Mouse (Mus musculus) liver, embryonic 16.5 days (tissue): ENCODE data around the gene Perp. TPM values are rescaled to one million over a fixed set of nuclear protein-coding genes. Genes with fewer than 3 reads are reported as not detected.

Experiments
- ATAC-seq: fragments of 200-750 bp; cut with Nextera tagmentation; 2 replicates; pipeline ENCODE4 v1.8.0; 2017; ENCODE audit warnings: low read depth, mild to moderate bottlenecking, moderate number of reproducible peaks, moderate library complexity
- H3K27ac ChIP-seq: fragments of 300-500 bp; sonication (generic); 2 replicates; pipeline ENCODE4 v1.5.1; 2014; ENCODE audit warnings: mild to moderate bottlenecking, low read length
- H3K27me3 ChIP-seq: fragments of 300-500 bp; sonication (generic); 2 replicates; pipeline ENCODE4 v1.6.1; 2014; ENCODE audit warnings: low read depth, low read length, mixed read lengths; ENCODE audit not compliant: control insufficient read depth, insufficient read depth
- H3K36me3 ChIP-seq: fragments of 300-500 bp; sonication (generic); 2 replicates; pipeline ENCODE4 v1.6.1; 2014; ENCODE audit warnings: mild to moderate bottlenecking; ENCODE audit not compliant: control insufficient read depth, insufficient read depth
- H3K4me1 ChIP-seq: fragments of 300-500 bp; sonication (generic); 2 replicates; pipeline ENCODE4 v1.6.1; 2014; ENCODE audit warnings: low read depth, low read length, mixed read lengths; ENCODE audit not compliant: control insufficient read depth
- H3K4me2 ChIP-seq: fragments of 300-500 bp; sonication (generic); 2 replicates; pipeline ENCODE4 v1.6.1; 2014; ENCODE audit warnings: low read depth, low read length, mixed read lengths
- H3K4me3 ChIP-seq: fragments of 300-500 bp; sonication (generic); 2 replicates; pipeline ENCODE4 v1.5.1; 2014; ENCODE audit warnings: low read depth, mild to moderate bottlenecking, low read length
- H3K9ac ChIP-seq: fragments of 300-500 bp; sonication (generic); 2 replicates; pipeline ENCODE4 v1.6.1; 2014; ENCODE audit warnings: low read depth, low read length
- H3K9me3 ChIP-seq: fragments of 300-500 bp; sonication (generic); replicated peaks from 2 replicates; pipeline ENCODE4 v1.6.1; 2016; ENCODE audit warnings: low read length; ENCODE audit not compliant: control insufficient read depth
- WGBS: fragments of 180-500 bp; shearing (Covaris S2); extraction: QIAGEN DNeasy Blood & Tissue Kit; methylation state at CpG from one replicate; pipeline ENCODE4 v1.1.7; 2014; ENCODE audit not compliant: insufficient replicate concordance; 5-methylcytosine and 5-hydroxymethylcytosine counted together
- polyA plus RNA-seq: library from polyadenylated mRNA; unstranded; fragments of >200 nt; fragmentation: Nextera tagmentation; extraction: Ambion mirVana; gene quantifications from 2 replicates; pipeline ENCODE4 v1.2.1, GENCODE M21; 2015

The Perp gene
- 22.6 and 24.8 TPM in 2 replicates for polyA plus RNA-seq

- H3K36me3 ChIP-seq, result no peaks in the 10 kb centered on the region
- H3K4me2 ChIP-seq, result peak within 1 kb of the TSS; percentile 69
- peak within 1 kb of the TSS; percentile 62 for H3K4me3 ChIP-seq
- H3K27me3 ChIP-seq, result peaks cover 12% of the 10 kb centered on the region
- peak within 1 kb of the TSS; percentile 58 for H3K9ac ChIP-seq
- H3K9me3 ChIP-seq, result no peaks in the 10 kb centered on the region
- no peaks in the 10 kb centered on the region; the same call in 1 of the 2 replicates for H3K4me1 ChIP-seq
- peak; percentile 92 for ATAC-seq
- H3K27ac ChIP-seq, result peak within 1 kb of the TSS; percentile 72
- 3% methylated on average over 54 of the region's 54 CpGs for WGBS
Measured at GRCm38 (mm10) chr10:18844441-18845286, at the start of gene Perp. TSS of gene Perp (plus strand) at chr10:18845020.

GRCm38 (mm10) chr10:18811751-18812150 lies 33.1 kb upstream of the Perp start:
- H3K36me3 ChIP-seq, result no peaks in the 10 kb centered on the region
- no peak overlapping the region for H3K4me2 ChIP-seq
- no peaks in the 10 kb centered on the region for H3K9me3 ChIP-seq
- no peaks in the 10 kb centered on the region for H3K4me1 ChIP-seq
- H3K4me3 ChIP-seq, result no peak overlapping the region
- no peak overlapping the region for H3K27ac ChIP-seq
- ATAC-seq, result no peak
- H3K9ac ChIP-seq, result no peak overlapping the region
- no peaks in the 10 kb centered on the region for H3K27me3 ChIP-seq
- WGBS, result 71% methylated on average over 2 of the region's 2 CpGs

- 54% methylated on average over 5 of the region's 5 CpGs for WGBS
- H3K36me3 ChIP-seq, result no peaks in the 10 kb centered on the region
- H3K9ac ChIP-seq, result no peak overlapping the region
- H3K9me3 ChIP-seq, result no peaks in the 10 kb centered on the region
- H3K27ac ChIP-seq, result no peak overlapping the region
- H3K4me2 ChIP-seq, result no peak overlapping the region
- no peak for ATAC-seq
- no peak overlapping the region for H3K4me3 ChIP-seq
- H3K27me3 ChIP-seq, result no peaks in the 10 kb centered on the region
- no peaks in the 10 kb centered on the region for H3K4me1 ChIP-seq
Measured at GRCm38 (mm10) chr10:18816560-18816959, 28.3 kb upstream of the Perp start.

- Histone ChIP-seq H3K4me1 (no peaks in the 10 kb centered on the region), H3K4me3 (no peak overlapping the region), H3K27me3 (no peaks in the 10 kb centered on the region), H3K36me3 (no peaks in the 10 kb centered on the region), H3K9me3 (no peaks in the 10 kb centered on the region), H3K4me2 (no peak overlapping the region), H3K27ac (no peak overlapping the region), H3K9ac (no peak overlapping the region)
- no peak for ATAC-seq
Measured at GRCm38 (mm10) chr10:18825143-18825542, 19.7 kb upstream of the Perp start.

- H3K36me3 ChIP-seq, result no peaks in the 10 kb centered on the region
- H3K9ac ChIP-seq, result no peak overlapping the region
- H3K27ac ChIP-seq, result no peak overlapping the region
- ATAC-seq, result no peak
- no peak overlapping the region for H3K4me2 ChIP-seq
- H3K4me3 ChIP-seq, result no peak overlapping the region
- H3K9me3 ChIP-seq, result no peaks in the 10 kb centered on the region
- H3K27me3 ChIP-seq, result no peaks in the 10 kb centered on the region
- WGBS, result 23% methylated on average over 2 of the region's 2 CpGs
- no peaks in the 10 kb centered on the region for H3K4me1 ChIP-seq
Measured at GRCm38 (mm10) chr10:18826107-18826506, 18.7 kb upstream of the Perp start.

- no peak overlapping the region for H3K27ac ChIP-seq
- WGBS, result 40% methylated on average over 2 of the region's 2 CpGs
Measured at GRCm38 (mm10) chr10:18827936-18828335, 16.9 kb upstream of the Perp start.

GRCm38 (mm10) chr10:18830359-18830758 lies 14.5 kb upstream of the Perp start:
- Histone ChIP-seq H3K4me1 (no peaks in the 10 kb centered on the region), H3K9me3 (no peaks in the 10 kb centered on the region), H3K4me2 (no peak overlapping the region), H3K9ac (no peak overlapping the region), H3K4me3 (no peak overlapping the region), H3K27ac (no peak overlapping the region), H3K36me3 (no peaks in the 10 kb centered on the region), H3K27me3 (no peaks in the 10 kb centered on the region)
- WGBS, result 61% methylated on average over 4 of the region's 4 CpGs
- no peak for ATAC-seq

More at GRCm38 (mm10) chr10:18827936-18828335, 16.9 kb upstream of the Perp start:
- Histone ChIP-seq H3K27me3 (no peaks in the 10 kb centered on the region), H3K4me1 (no peaks in the 10 kb centered on the region), H3K4me2 (no peak overlapping the region), H3K9me3 (no peaks in the 10 kb centered on the region), H3K9ac (no peak overlapping the region), H3K4me3 (no peak overlapping the region), H3K36me3 (no peaks in the 10 kb centered on the region)
- ATAC-seq, result no peak

GRCm38 (mm10) chr10:18831823-18832222 lies 13.0 kb upstream of the Perp start:
- H3K9ac ChIP-seq, result no peak overlapping the region
- no peak overlapping the region for H3K4me3 ChIP-seq
- peak overlapping the region; percentile 1; the same call in 1 of the 2 replicates for H3K4me2 ChIP-seq
- H3K4me1 ChIP-seq, result no peaks in the 10 kb centered on the region
- no peaks in the 10 kb centered on the region for H3K27me3 ChIP-seq
- ATAC-seq, result peak; percentile 35; the same call in 1 of the 2 replicates
- no peaks in the 10 kb centered on the region for H3K36me3 ChIP-seq
- H3K27ac ChIP-seq, result no peak overlapping the region
- H3K9me3 ChIP-seq, result no peaks in the 10 kb centered on the region
- WGBS, result 22% methylated on average over 7 of the region's 7 CpGs

GRCm38 (mm10) chr10:18834389-18834788 lies 10.4 kb upstream of the Perp start:
- ATAC-seq, result no peak
- Histone ChIP-seq H3K9me3 (no peaks in the 10 kb centered on the region), H3K4me1 (no peaks in the 10 kb centered on the region), H3K4me3 (no peak overlapping the region), H3K4me2 (no peak overlapping the region), H3K27me3 (no peaks in the 10 kb centered on the region), H3K36me3 (no peaks in the 10 kb centered on the region), H3K9ac (no peak overlapping the region), H3K27ac (no peak overlapping the region)
- 23% methylated on average over 2 of the region's 2 CpGs for WGBS
